Mouse (Mus musculus) olfactory bulb, adult 2 months (tissue): ENCODE results near the gene Grm2.

Experiments
- CTCF ChIP-seq: fragments of 200-500 bp; IDR thresholded peaks from 2 replicates; pipeline ENCODE4 v1.5.1; 2012; ENCODE audit warnings: low read depth, mild to moderate bottlenecking, low read length, moderate library complexity; ENCODE audit not compliant: insufficient read depth
- POLR2A ChIP-seq: fragments of 200-500 bp; IDR thresholded peaks from 2 replicates; pipeline ENCODE4 v1.6.1; 2012; ENCODE audit warnings: mild to moderate bottlenecking, low read depth, low read length, moderate library complexity; ENCODE audit not compliant: insufficient read depth

DNA sequence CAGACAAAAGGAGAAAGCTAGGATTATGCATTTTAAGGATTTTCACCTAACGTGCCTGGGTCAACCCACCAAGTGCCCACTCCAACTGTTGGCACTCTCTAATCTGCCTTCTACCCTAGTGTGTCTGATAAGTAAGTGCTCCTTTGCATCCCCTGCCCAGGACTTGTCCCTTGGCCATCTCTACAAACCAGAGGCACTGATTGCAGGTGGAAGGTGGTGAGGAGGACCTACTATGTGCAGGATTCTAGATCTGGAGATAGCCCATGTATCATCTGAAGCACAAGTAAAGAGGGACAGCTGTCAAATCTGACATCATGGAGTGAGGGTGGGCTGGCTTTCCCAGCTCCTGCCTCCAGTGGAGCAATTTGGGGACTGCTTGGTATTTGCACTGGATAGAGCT, 4.1 kb upstream of the Grm2 start:
- no peak for TF ChIP-seq POLR2A
- TF ChIP-seq CTCF = no peak
